In the genomic region with DNA sequence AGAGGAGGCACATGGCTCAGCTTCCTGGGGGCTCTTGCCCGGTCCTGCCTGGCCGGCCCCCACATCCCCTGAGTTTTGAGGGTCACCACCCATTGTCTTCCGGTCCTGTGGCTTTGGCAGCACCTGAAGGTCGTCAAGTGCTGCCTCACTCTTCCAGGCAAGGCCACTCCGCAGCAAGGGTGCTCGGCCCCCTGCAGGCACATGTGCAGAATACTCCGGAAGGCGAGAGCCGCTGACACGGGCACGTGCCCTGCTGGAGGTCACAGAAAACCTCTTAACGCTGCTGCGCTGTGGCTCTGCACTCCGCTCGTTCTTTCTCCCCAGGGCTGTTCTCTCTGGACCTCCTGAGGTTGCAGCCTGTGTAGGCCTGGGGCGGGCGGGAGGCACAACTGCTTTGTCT, we compare ENCODE assay signal across 15 mouse cellular contexts.
DNase-seq lines count a peak whose midpoint lies in the region; ATAC-seq and TF ChIP-seq lines count a peak whose summit lies in the region.
"Had no signal": no experiment of that assay in that cellular context is flagged by ENCODE, and none has a peak within 500 bp of the region (broad histone marks: within the 10 kb centered on the region; RNA-seq: fewer than 3 reads in every experiment).

No protein-coding gene starts in this region.

- no peak for ATAC-seq in lung, postnatal 0 days
- ATAC-seq in forebrain, postnatal 0 days = no peak

- TF ChIP-seq EP300 in lung, postnatal 0 days (IDR thresholded peaks at IDR 0.05) = no peak

- no peaks in the 10 kb centered on the region for H3K9me3 ChIP-seq in lung, postnatal 0 days (ENCODE audit: low read length)
- no peaks in the 10 kb centered on the region for H3K9me3 ChIP-seq in forebrain, postnatal 0 days (ENCODE audit: low read length)
- H3K9me3 ChIP-seq: embryonic facial prominence, embryonic 13.5 days; liver, embryonic 15.5 days; midbrain, embryonic 12.5 days had no signal

- DNase-seq in adrenal gland, postnatal 14 days = peak; percentile 32
- DNase-seq in adrenal gland, adult 18-20 months (ENCODE audit: low spot score in 2 of 2) = no peak
- no peak for DNase-seq in lung, postnatal 0 days (ENCODE audit: low spot score)
- DNase-seq in lung, postnatal 4 days = no peak
- DNase-seq in natural killer cell, adult 2 months (ENCODE audit: low spot score in 2 of 2) = peak; percentile 27 to 42
- peak; percentile 55 to 67 for DNase-seq in thymus, postnatal 36 days
- DNase-seq in forebrain, postnatal 0 days = no peak
- no peak for DNase-seq in cerebellum, adult 11 months
- DNase-seq: cerebellum, adult 2 months; heart, adult 18-20 months; kidney, postnatal 14 days; right cerebral cortex, postnatal 4 days had no signal

- H3K9ac ChIP-seq in lung, postnatal 0 days (replicated peaks; ENCODE audit: low read depth) = no peak overlapping the region
- H3K9ac ChIP-seq in forebrain, postnatal 0 days = no peak overlapping the region
- H3K9ac ChIP-seq: embryonic facial prominence, embryonic 13.5 days; liver, embryonic 15.5 days; midbrain, embryonic 12.5 days had no signal

- no peak overlapping the region for H3K4me2 ChIP-seq in lung, postnatal 0 days (replicated peaks; ENCODE audit: low read depth, low read length)
- H3K4me2 ChIP-seq in forebrain, postnatal 0 days (ENCODE audit: low read depth) = no peak overlapping the region
- H3K4me2 ChIP-seq: embryonic facial prominence, embryonic 13.5 days; liver, embryonic 15.5 days; midbrain, embryonic 12.5 days had no signal

- TF ChIP-seq CTCF in lung, postnatal 0 days (IDR thresholded peaks at IDR 0.05) = peak; percentile 25
- TF ChIP-seq CTCF in forebrain, postnatal 0 days (IDR thresholded peaks at IDR 0.05; ENCODE audit: low read depth) = no peak

- 86% methylated on average over 17 of the region's 17 CpGs for WGBS in lung, postnatal 0 days
- 86% methylated on average over 17 of the region's 17 CpGs for WGBS in forebrain, postnatal 0 days

- H3K36me3 ChIP-seq in lung, postnatal 0 days (ENCODE audit: insufficient read depth, low read length) = no peaks in the 10 kb centered on the region
- no peaks in the 10 kb centered on the region for H3K36me3 ChIP-seq in forebrain, postnatal 0 days (ENCODE audit: insufficient read depth)
- H3K36me3 ChIP-seq: embryonic facial prominence, embryonic 13.5 days; liver, embryonic 15.5 days; midbrain, embryonic 12.5 days had no signal

- no peak overlapping the region for H3K4me3 ChIP-seq in lung, postnatal 0 days (ENCODE audit: low read depth, low read length)
- no peak overlapping the region for H3K4me3 ChIP-seq in forebrain, postnatal 0 days (ENCODE audit: low read depth, low read length)
- H3K4me3 ChIP-seq: embryonic facial prominence, embryonic 13.5 days; liver, embryonic 15.5 days; midbrain, embryonic 12.5 days had no signal

- no peak overlapping the region for H3K27ac ChIP-seq in lung, postnatal 0 days (ENCODE audit: low read length)
- H3K27ac ChIP-seq in forebrain, postnatal 0 days (ENCODE audit: low read depth, low read length) = no peak overlapping the region
- H3K27ac ChIP-seq: embryonic facial prominence, embryonic 13.5 days; liver, embryonic 15.5 days; midbrain, embryonic 12.5 days had no signal

- H3K4me1 ChIP-seq in lung, postnatal 0 days (ENCODE audit: insufficient read depth, low read depth, low read length) = no peaks in the 10 kb centered on the region
- H3K4me1 ChIP-seq in forebrain, postnatal 0 days (ENCODE audit: insufficient read depth) = no peaks in the 10 kb centered on the region
- H3K4me1 ChIP-seq: liver, embryonic 15.5 days; midbrain, embryonic 12.5 days had no signal

- H3K27me3 ChIP-seq in lung, postnatal 0 days (replicated peaks; ENCODE audit: insufficient read depth, low read length) = no peaks in the 10 kb centered on the region
- no peaks in the 10 kb centered on the region for H3K27me3 ChIP-seq in forebrain, postnatal 0 days (ENCODE audit: insufficient read depth, low read length)
- H3K27me3 ChIP-seq: embryonic facial prominence, embryonic 13.5 days; liver, embryonic 15.5 days; midbrain, embryonic 12.5 days had no signal

Comparison
In these comparisons a context has a peak if more than half of its experiments do, and no peak if none do; other contexts are left out.
1. DNase-seq: peak in adrenal gland, postnatal 14 days (single experiment), natural killer cell, adult 2 months (2 of 2) and thymus, postnatal 36 days (2 of 2); none in adrenal gland, adult 18-20 months (0 of 2), lung, postnatal 0 days (single experiment), lung, postnatal 4 days (0 of 2), forebrain, postnatal 0 days (single experiment) and cerebellum, adult 11 months (single experiment).